In the genomic region with DNA sequence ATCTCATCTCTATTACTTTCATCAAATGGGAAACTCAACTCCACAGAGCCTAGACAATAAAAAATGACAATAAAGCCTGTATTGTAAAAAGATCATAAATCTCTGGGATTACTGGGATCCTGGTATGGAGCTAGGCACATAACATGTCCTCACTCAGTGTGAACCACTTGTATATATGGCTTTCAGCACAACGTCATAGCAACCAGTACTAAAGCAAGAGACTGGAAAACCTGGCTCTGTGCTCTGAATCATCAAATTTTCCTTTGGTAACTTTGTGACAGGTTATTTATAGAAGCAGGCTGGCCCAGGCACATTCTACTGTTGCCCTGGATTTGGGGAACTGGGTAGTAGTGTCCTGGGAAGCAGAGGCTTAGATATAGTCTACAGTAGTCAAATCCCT, we compare ENCODE assay signal across 13 mouse cellular contexts. TPM values are rescaled to one million over a fixed set of nuclear protein-coding genes. Genes with fewer than 3 reads are reported as not detected.
DNase-seq lines count a peak whose midpoint lies in the region; ATAC-seq and TF ChIP-seq lines count a peak whose summit lies in the region.
"Had no signal": no experiment of that assay in that cellular context is flagged by ENCODE, and none has a peak within 500 bp of the region (broad histone marks: within the 10 kb centered on the region; RNA-seq: fewer than 3 reads in every experiment).

No protein-coding gene starts in this region.

- no peak overlapping the region for H3K4me2 ChIP-seq in limb, embryonic 13.5 days (replicated peaks)
- no peak overlapping the region for H3K4me2 ChIP-seq in heart, postnatal 0 days (ENCODE audit: low read depth, low read length)
- no peak overlapping the region for H3K4me2 ChIP-seq in midbrain, embryonic 14.5 days (ENCODE audit: low read length)
- H3K4me2 ChIP-seq: forebrain, embryonic 12.5 days; lung, embryonic 14.5 days; midbrain, embryonic 13.5 days had no signal

- 60% methylated on average over 1 of the region's 1 CpGs for WGBS in limb, embryonic 13.5 days
- 95% methylated on average over 1 of the region's 1 CpGs for WGBS in limb, embryonic 10.5 days
- WGBS in heart, postnatal 0 days = 16% methylated on average over 1 of the region's 1 CpGs
- 93% methylated on average over 1 of the region's 1 CpGs for WGBS in midbrain, embryonic 14.5 days

- H3K36me3 ChIP-seq in limb, embryonic 13.5 days = no peaks in the 10 kb centered on the region
- no peaks in the 10 kb centered on the region for H3K36me3 ChIP-seq in limb, embryonic 10.5 days
- no peaks in the 10 kb centered on the region for H3K36me3 ChIP-seq in heart, postnatal 0 days (replicated peaks; ENCODE audit: control insufficient read depth, insufficient read depth, low read length)
- no peaks in the 10 kb centered on the region for H3K36me3 ChIP-seq in midbrain, embryonic 14.5 days (ENCODE audit: control insufficient read depth, insufficient read depth, low read length)
- H3K36me3 ChIP-seq: forebrain, embryonic 12.5 days; midbrain, embryonic 13.5 days had no signal

- no peaks in the 10 kb centered on the region for H3K9me3 ChIP-seq in limb, embryonic 13.5 days
- H3K9me3 ChIP-seq in limb, embryonic 10.5 days (replicated peaks) = no peaks in the 10 kb centered on the region
- no peaks in the 10 kb centered on the region for H3K9me3 ChIP-seq in heart, postnatal 0 days (replicated peaks; ENCODE audit: control insufficient read depth, low read length)
- no peaks in the 10 kb centered on the region for H3K9me3 ChIP-seq in midbrain, embryonic 14.5 days (ENCODE audit: control insufficient read depth, low read length)
- H3K9me3 ChIP-seq: forebrain, embryonic 12.5 days; midbrain, embryonic 13.5 days had no signal

- no peak for TF ChIP-seq CTCF in heart, postnatal 0 days (IDR thresholded peaks at IDR 0.05; ENCODE audit: low read depth)

- H3K9ac ChIP-seq in limb, embryonic 13.5 days = no peak overlapping the region
- H3K9ac ChIP-seq in heart, postnatal 0 days (replicated peaks; ENCODE audit: low read depth, low read length) = no peak overlapping the region
- H3K9ac ChIP-seq in midbrain, embryonic 14.5 days (replicated peaks; ENCODE audit: low read length) = no peak overlapping the region
- H3K9ac ChIP-seq: forebrain, embryonic 12.5 days; lung, embryonic 14.5 days; midbrain, embryonic 13.5 days had no signal

- H3K27ac ChIP-seq in limb, embryonic 13.5 days = no peak overlapping the region
- no peak overlapping the region for H3K27ac ChIP-seq in limb, embryonic 10.5 days
- H3K27ac ChIP-seq in heart, postnatal 0 days (ENCODE audit: low read depth) = peak overlapping the region; percentile 60
- H3K27ac ChIP-seq in midbrain, embryonic 14.5 days (replicated peaks; ENCODE audit: low read depth, low read length) = no peak overlapping the region
- H3K27ac ChIP-seq: forebrain, embryonic 12.5 days; midbrain, embryonic 13.5 days had no signal

- peaks cover 2% of the 10 kb centered on the region for H3K4me1 ChIP-seq in limb, embryonic 13.5 days
- H3K4me1 ChIP-seq in limb, embryonic 10.5 days = peaks cover 3% of the 10 kb centered on the region
- H3K4me1 ChIP-seq in heart, postnatal 0 days (ENCODE audit: control insufficient read depth, insufficient read depth) = peaks cover 7% of the 10 kb centered on the region; the same call in 1 of the 2 replicates
- peaks cover 1% of the 10 kb centered on the region; the same call in 1 of the 2 replicates for H3K4me1 ChIP-seq in midbrain, embryonic 14.5 days (ENCODE audit: control insufficient read depth, insufficient read depth, low read length)

- no peak for DNase-seq in limb, embryonic 10.5 days (ENCODE audit: low spot score)
- DNase-seq in heart, adult 8-10 months (ENCODE audit: low spot score) = peak; percentile 21
- DNase-seq in heart, postnatal 0 days (ENCODE audit: low spot score) = peak; percentile 78
- DNase-seq in midbrain, embryonic 14.5 days = no peak
- no peak for DNase-seq in right cerebral cortex, postnatal 10 days (ENCODE audit: low spot score in 2 of 2)
- DNase-seq in adrenal gland, postnatal 14 days = no peak
- DNase-seq: adrenal gland, postnatal 25 days; lung, embryonic 14.5 days; right cerebral cortex, postnatal 4 days had no signal

- H3K4me3 ChIP-seq in limb, embryonic 13.5 days = no peak overlapping the region
- no peak overlapping the region for H3K4me3 ChIP-seq in limb, embryonic 10.5 days
- H3K4me3 ChIP-seq in heart, postnatal 0 days (ENCODE audit: low read depth, low read length) = no peak overlapping the region
- H3K4me3 ChIP-seq in midbrain, embryonic 14.5 days (replicated peaks; ENCODE audit: low read depth, low read length) = no peak overlapping the region
- H3K4me3 ChIP-seq: forebrain, embryonic 12.5 days; midbrain, embryonic 13.5 days had no signal

- TF ChIP-seq EP300 in heart, postnatal 0 days (IDR thresholded peaks at IDR 0.05; ENCODE audit: low read depth) = no peak

- no peaks in the 10 kb centered on the region for H3K27me3 ChIP-seq in limb, embryonic 13.5 days
- H3K27me3 ChIP-seq in limb, embryonic 10.5 days (ENCODE audit: low read depth, poor library complexity, severe bottlenecking) = peaks cover 4% of the 10 kb centered on the region; the same call in 1 of the 2 replicates
- no peaks in the 10 kb centered on the region for H3K27me3 ChIP-seq in heart, postnatal 0 days (ENCODE audit: control insufficient read depth, insufficient read depth, low read length)
- no peaks in the 10 kb centered on the region for H3K27me3 ChIP-seq in midbrain, embryonic 14.5 days (ENCODE audit: control insufficient read depth, insufficient read depth, low read length)
- H3K27me3 ChIP-seq: forebrain, embryonic 12.5 days; midbrain, embryonic 13.5 days had no signal

- 0 out of 2 replicates have a peak, but pooled peaks have one; percentile 48 for ATAC-seq in limb, embryonic 13.5 days (ENCODE audit: low FRiP score, low read depth)
- peak; percentile 83 for ATAC-seq in heart, postnatal 0 days (ENCODE audit: insufficient read depth, low read depth)
- ATAC-seq in midbrain, embryonic 14.5 days (ENCODE audit: low FRiP score, low TSS enrichment) = no peak
- ATAC-seq: inflammation-experienced regulatory T-cells, adult 6 months; midbrain, embryonic 13.5 days had no signal

RNA-seq across cellular contexts. Expression of a gene that starts 14.5 kb away (rescaled TPM):
- 391 and 419 TPM in 2 replicates for polyA plus RNA-seq in limb, embryonic 13.5 days (2015; fragmentation: Nextera tagmentation; extraction: Ambion mirVana)
- 505 and 553 TPM in 2 replicates for polyA plus RNA-seq in limb, embryonic 10.5 days (2016; fragmentation: Nextera tagmentation; extraction: Ambion mirVana)
- 100 to 1,000 TPM; 155 to 268 (median 219) TPM for total RNA-seq in heart, adult 8-10 months (2022)
- total RNA-seq in heart, postnatal 0 days (2014; rRNA removed; ENCODE audit: low replicate concordance) = 143 and 161 TPM in 2 replicates
- 237 and 245 TPM in 2 replicates for polyA plus RNA-seq in heart, postnatal 0 days (2015; fragmentation: Nextera tagmentation; extraction: Ambion mirVana)
- 325 and 337 TPM in 2 replicates for polyA plus RNA-seq in midbrain, embryonic 14.5 days (2014; fragmentation: Nextera tagmentation; extraction: Ambion mirVana)
- 434 and 450 TPM in 2 replicates for total RNA-seq in adrenal gland, postnatal 14 days (2021)

Comparison
In these comparisons a context has a peak if more than half of its experiments do, and no peak if none do; other contexts are left out.
1. DNase-seq: peak in heart, adult 8-10 months (single experiment) and heart, postnatal 0 days (single experiment); none in limb, embryonic 10.5 days (single experiment), midbrain, embryonic 14.5 days (single experiment), right cerebral cortex, postnatal 10 days (0 of 2) and adrenal gland, postnatal 14 days (single experiment).